Mouse (Mus musculus): ENCODE results near the gene Cnp. TPM values are rescaled to one million over a fixed set of nuclear protein-coding genes. Genes with fewer than 3 reads are reported as not detected.
A peak's percentile ranks its signal among the peaks of the same experiment; 100 is the strongest.

The Cnp gene
- polyA plus RNA-seq, 1 experiment from 2014 or later: 20.8 TPM

- Histone ChIP-seq H3K36me3 (ENCODE audit: control insufficient read depth, insufficient read depth, low read length) (no peaks in the 10 kb centered on the region), H3K9me3 (ENCODE audit: control insufficient read depth, low read length) (no peaks in the 10 kb centered on the region), H3K4me3 (ENCODE audit: control insufficient read depth in 1 of 2, insufficient read depth in 1 of 2, low read depth in 1 of 2, low read length in 2 of 2) (peak overlapping the region; percentile 26 to 38; a peak in 3 of 4 replicates), H3K27me3 (ENCODE audit: control insufficient read depth, insufficient read depth, low read length) (no peaks in the 10 kb centered on the region), H3K9ac (ENCODE audit: low read length) (peak overlapping the region; percentile 35), H3K27ac (replicated peaks in 1 of 2; ENCODE audit: control insufficient read depth in 1 of 2, insufficient read depth in 1 of 2, low read depth in 2 of 2, low read length in 2 of 2) (no peak overlapping the region), H3K4me1 (ENCODE audit: control insufficient read depth in 2 of 2, insufficient read depth in 2 of 2, low read length in 2 of 2) (peaks cover 0 to 3% of the 10 kb centered on the region in 2 experiments; a peak in 1 of 4 replicates), H3K4me2 (ENCODE audit: low read length) (peak overlapping the region; percentile 56)
- ATAC-seq (ENCODE audit: insufficient number of reproducible peaks, insufficient read depth, low FRiP score, low read depth): 0 out of 2 replicates have a peak, but pooled peaks have one; percentile 57
- 17% methylated on average over 11 of the region's 11 CpGs for WGBS
These were observed 19.1 kb upstream of the Cnp start for GRCm38 (mm10) chr11:100555583-100555982.

DNA sequence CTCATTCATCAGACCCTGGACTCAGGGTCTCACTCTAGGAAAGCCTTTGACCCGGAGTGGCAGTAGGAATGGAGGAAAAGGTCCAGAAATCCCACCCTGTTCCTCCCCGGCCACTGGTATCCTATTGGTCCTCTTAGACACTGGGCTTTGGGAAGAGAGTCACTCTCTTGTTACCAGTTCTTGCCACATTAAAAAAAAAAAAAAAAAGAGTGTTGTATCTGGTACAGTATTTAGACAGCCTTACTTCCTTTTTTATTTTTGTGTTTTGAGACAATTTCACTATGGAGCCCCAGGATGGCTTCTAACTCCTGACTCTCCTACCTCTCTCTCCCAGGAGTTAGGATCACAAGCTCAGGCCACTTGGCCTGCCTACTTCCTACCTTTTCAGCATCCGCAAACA, 17.1 kb upstream of the Cnp start:
- no peaks in the 10 kb centered on the region for H3K27me3 ChIP-seq (ENCODE audit: control insufficient read depth, insufficient read depth, low read length)
- H3K27ac ChIP-seq (replicated peaks in 1 of 2; ENCODE audit: control insufficient read depth in 1 of 2, insufficient read depth in 1 of 2, low read depth in 2 of 2, low read length in 2 of 2): no peak overlapping the region
- H3K36me3 ChIP-seq (ENCODE audit: control insufficient read depth, insufficient read depth, low read length): no peaks in the 10 kb centered on the region
- no peak overlapping the region for H3K4me2 ChIP-seq (ENCODE audit: low read length)
- H3K4me1 ChIP-seq (ENCODE audit: control insufficient read depth in 2 of 2, insufficient read depth in 2 of 2, low read length in 2 of 2): peaks cover 0 to 3% of the 10 kb centered on the region in 2 experiments; a peak in 1 of 4 replicates
- H3K9me3 ChIP-seq (ENCODE audit: control insufficient read depth, low read length): no peaks in the 10 kb centered on the region
- no peak overlapping the region for H3K4me3 ChIP-seq (ENCODE audit: control insufficient read depth in 1 of 2, insufficient read depth in 1 of 2, low read depth in 1 of 2, low read length in 2 of 2)
- whole genome bisulfite sequencing: 79% methylated on average over 3 of the region's 3 CpGs
- no peak overlapping the region for H3K9ac ChIP-seq (ENCODE audit: low read length)
- ATAC-seq (ENCODE audit: insufficient number of reproducible peaks, insufficient read depth, low FRiP score, low read depth): no peak

DNA sequence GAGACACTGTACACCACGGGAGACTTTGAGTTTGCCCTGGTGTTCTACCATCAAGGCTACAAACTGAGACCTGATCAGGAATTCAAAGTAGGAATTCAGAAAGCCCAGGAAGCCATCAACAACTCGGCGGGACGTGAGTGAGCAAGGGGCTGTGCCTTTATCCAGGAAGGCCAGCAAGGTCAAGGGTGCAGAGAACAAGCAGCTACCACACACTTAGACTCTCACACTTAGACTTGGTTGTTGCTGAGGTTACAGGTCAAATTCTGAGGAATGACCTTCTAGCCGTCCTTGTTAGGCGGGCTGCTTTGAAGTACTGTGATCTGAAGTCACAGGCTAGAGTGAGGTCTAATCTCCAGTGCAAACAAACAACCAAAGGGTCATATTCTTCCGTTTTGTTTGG, 15.2 kb upstream of the Cnp start:
- no peak for ATAC-seq (ENCODE audit: insufficient number of reproducible peaks, insufficient read depth, low FRiP score, low read depth)
- H3K9ac ChIP-seq (ENCODE audit: low read length): no peak overlapping the region
- no peak overlapping the region for H3K27ac ChIP-seq (replicated peaks in 1 of 2; ENCODE audit: control insufficient read depth in 1 of 2, insufficient read depth in 1 of 2, low read depth in 2 of 2, low read length in 2 of 2)
- no peak overlapping the region for H3K4me2 ChIP-seq (ENCODE audit: low read length)
- H3K4me3 ChIP-seq (ENCODE audit: control insufficient read depth in 1 of 2, insufficient read depth in 1 of 2, low read depth in 1 of 2, low read length in 2 of 2): no peak overlapping the region
- H3K9me3 ChIP-seq (ENCODE audit: control insufficient read depth, low read length): no peaks in the 10 kb centered on the region
- H3K36me3 ChIP-seq (ENCODE audit: control insufficient read depth, insufficient read depth, low read length): no peaks in the 10 kb centered on the region
- H3K4me1 ChIP-seq (ENCODE audit: control insufficient read depth in 2 of 2, insufficient read depth in 2 of 2, low read length in 2 of 2): peaks cover 0 to 3% of the 10 kb centered on the region in 2 experiments; a peak in 1 of 4 replicates
- H3K27me3 ChIP-seq (ENCODE audit: control insufficient read depth, insufficient read depth, low read length): no peaks in the 10 kb centered on the region
- 32% methylated on average over 7 of the region's 7 CpGs for WGBS

- Histone ChIP-seq H3K36me3 (ENCODE audit: control insufficient read depth, insufficient read depth, low read length) (no peaks in the 10 kb centered on the region), H3K27me3 (ENCODE audit: control insufficient read depth, insufficient read depth, low read length) (no peaks in the 10 kb centered on the region), H3K9ac (ENCODE audit: low read length) (no peak overlapping the region), H3K9me3 (ENCODE audit: control insufficient read depth, low read length) (no peaks in the 10 kb centered on the region), H3K4me1 (ENCODE audit: control insufficient read depth in 2 of 2, insufficient read depth in 2 of 2, low read length in 2 of 2) (no peaks in the 10 kb centered on the region), H3K4me3 (ENCODE audit: control insufficient read depth in 1 of 2, insufficient read depth in 1 of 2, low read depth in 1 of 2, low read length in 2 of 2) (no peak overlapping the region), H3K4me2 (ENCODE audit: low read length) (no peak overlapping the region), H3K27ac (replicated peaks in 1 of 2; ENCODE audit: control insufficient read depth in 1 of 2, insufficient read depth in 1 of 2, low read depth in 2 of 2, low read length in 2 of 2) (no peak overlapping the region)
- WGBS: 72% methylated on average over 5 of the region's 5 CpGs
- no peak for ATAC-seq (ENCODE audit: insufficient number of reproducible peaks, insufficient read depth, low FRiP score, low read depth)
These were observed 13.0 kb upstream of the Cnp start for GRCm38 (mm10) chr11:100561748-100562147.

DNA sequence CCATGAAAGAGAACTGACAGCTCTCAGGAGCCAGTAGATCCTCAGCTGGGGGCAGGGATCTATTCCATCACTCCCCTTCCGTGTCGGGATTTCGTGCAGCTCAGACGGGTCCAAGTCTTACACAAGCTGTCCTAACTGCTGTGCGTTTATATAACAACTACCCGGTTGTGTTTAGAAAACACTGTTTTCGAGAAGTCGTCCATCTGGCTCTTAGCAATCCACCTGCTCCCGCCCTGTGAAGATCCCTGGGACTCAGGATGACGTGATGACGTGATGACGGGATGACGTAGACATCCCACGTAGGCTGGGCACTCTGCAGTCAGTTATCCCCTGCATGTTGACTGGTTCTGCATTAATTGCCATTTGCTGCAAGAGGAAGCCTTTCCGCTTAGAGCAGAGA, 10.4 kb upstream of the Cnp start:
- 62% methylated on average over 15 of the region's 15 CpGs for WGBS
- no peak for ATAC-seq (ENCODE audit: insufficient number of reproducible peaks, insufficient read depth, low FRiP score, low read depth)
- H3K36me3 ChIP-seq (ENCODE audit: control insufficient read depth, insufficient read depth, low read length): no peaks in the 10 kb centered on the region
- H3K9ac ChIP-seq (ENCODE audit: low read length): no peak overlapping the region
- no peak overlapping the region for H3K4me2 ChIP-seq (ENCODE audit: low read length)
- no peak overlapping the region for H3K4me3 ChIP-seq (ENCODE audit: control insufficient read depth in 1 of 2, insufficient read depth in 1 of 2, low read depth in 1 of 2, low read length in 2 of 2)
- H3K9me3 ChIP-seq (ENCODE audit: control insufficient read depth, low read length): no peaks in the 10 kb centered on the region
- H3K27me3 ChIP-seq (ENCODE audit: control insufficient read depth, insufficient read depth, low read length): no peaks in the 10 kb centered on the region
- no peak overlapping the region for H3K27ac ChIP-seq (replicated peaks in 1 of 2; ENCODE audit: control insufficient read depth in 1 of 2, insufficient read depth in 1 of 2, low read depth in 2 of 2, low read length in 2 of 2)
- H3K4me1 ChIP-seq (ENCODE audit: control insufficient read depth in 2 of 2, insufficient read depth in 2 of 2, low read length in 2 of 2): no peaks in the 10 kb centered on the region

DNA sequence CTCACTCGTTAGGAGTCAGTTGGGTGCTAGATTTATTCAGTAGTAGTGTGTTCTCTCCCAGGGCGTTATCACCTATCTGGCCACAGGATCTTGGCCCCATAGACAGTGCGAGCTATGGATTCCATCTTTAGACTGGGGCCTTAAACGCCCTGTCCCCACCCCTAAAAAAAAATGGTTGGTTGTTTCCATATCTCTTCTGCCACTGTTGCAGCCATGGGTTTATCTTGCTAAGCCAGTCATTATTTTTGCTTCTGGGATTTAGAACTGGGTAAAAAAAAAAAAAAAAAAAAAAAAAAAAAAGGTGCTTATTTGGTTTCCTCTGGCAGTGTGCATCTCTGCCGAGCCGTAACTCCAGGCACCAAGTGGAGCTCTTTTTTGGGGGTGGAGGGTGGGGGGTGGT, 10.0 kb upstream of the Cnp start:
- Histone ChIP-seq H3K4me3 (ENCODE audit: control insufficient read depth in 1 of 2, insufficient read depth in 1 of 2, low read depth in 1 of 2, low read length in 2 of 2) (no peak overlapping the region), H3K4me2 (ENCODE audit: low read length) (no peak overlapping the region), H3K27me3 (ENCODE audit: control insufficient read depth, insufficient read depth, low read length) (no peaks in the 10 kb centered on the region), H3K4me1 (ENCODE audit: control insufficient read depth in 2 of 2, insufficient read depth in 2 of 2, low read length in 2 of 2) (no peaks in the 10 kb centered on the region), H3K9me3 (ENCODE audit: control insufficient read depth, low read length) (no peaks in the 10 kb centered on the region), H3K27ac (replicated peaks in 1 of 2; ENCODE audit: control insufficient read depth in 1 of 2, insufficient read depth in 1 of 2, low read depth in 2 of 2, low read length in 2 of 2) (no peak overlapping the region), H3K36me3 (ENCODE audit: control insufficient read depth, insufficient read depth, low read length) (no peaks in the 10 kb centered on the region), H3K9ac (ENCODE audit: low read length) (no peak overlapping the region)
- 83% methylated on average over 6 of the region's 6 CpGs for WGBS
- no peak for ATAC-seq (ENCODE audit: insufficient number of reproducible peaks, insufficient read depth, low FRiP score, low read depth)

DNA sequence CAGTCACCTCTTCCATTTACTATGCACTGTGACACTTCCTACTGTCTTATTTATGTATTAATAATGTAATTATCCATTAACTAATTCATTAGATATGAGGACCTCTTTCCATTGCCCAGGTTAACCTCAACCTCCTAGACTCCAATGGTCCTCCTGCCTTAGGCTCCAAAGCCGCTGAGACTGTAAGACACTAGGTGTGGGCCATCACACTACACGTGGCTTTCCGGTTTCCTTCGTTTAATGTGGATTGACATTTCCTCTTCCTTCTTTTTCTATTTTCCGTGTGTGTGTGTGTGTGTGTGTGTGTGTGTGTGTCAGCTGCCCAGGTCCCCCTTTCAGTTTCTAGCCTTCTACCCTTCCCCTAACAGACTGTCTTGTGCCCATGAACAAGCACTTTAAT, 7.5 kb upstream of the Cnp start:
- no peak overlapping the region for H3K4me3 ChIP-seq (ENCODE audit: control insufficient read depth in 1 of 2, insufficient read depth in 1 of 2, low read depth in 1 of 2, low read length in 2 of 2)
- no peak overlapping the region for H3K4me2 ChIP-seq (ENCODE audit: low read length)
- H3K27me3 ChIP-seq (ENCODE audit: control insufficient read depth, insufficient read depth, low read length): no peaks in the 10 kb centered on the region
- ATAC-seq (ENCODE audit: insufficient number of reproducible peaks, insufficient read depth, low FRiP score, low read depth): no peak
- H3K36me3 ChIP-seq (ENCODE audit: control insufficient read depth, insufficient read depth, low read length): no peaks in the 10 kb centered on the region
- H3K9ac ChIP-seq (ENCODE audit: low read length): no peak overlapping the region
- peaks cover 5 to 10% of the 10 kb centered on the region in 2 experiments for H3K4me1 ChIP-seq (ENCODE audit: control insufficient read depth in 2 of 2, insufficient read depth in 2 of 2, low read length in 2 of 2)
- H3K27ac ChIP-seq (replicated peaks in 1 of 2; ENCODE audit: control insufficient read depth in 1 of 2, insufficient read depth in 1 of 2, low read depth in 2 of 2, low read length in 2 of 2): no peak overlapping the region
- WGBS: 68% methylated on average over 5 of the region's 5 CpGs
- H3K9me3 ChIP-seq (ENCODE audit: control insufficient read depth, low read length): no peaks in the 10 kb centered on the region

GRCm38 (mm10) chr11:100567815-100568245, 6.9 kb upstream of the Cnp start:
- no peak overlapping the region for H3K4me3 ChIP-seq (ENCODE audit: control insufficient read depth in 1 of 2, insufficient read depth in 1 of 2, low read depth in 1 of 2, low read length in 2 of 2)
- H3K4me1 ChIP-seq (ENCODE audit: control insufficient read depth in 2 of 2, insufficient read depth in 2 of 2, low read length in 2 of 2): peaks cover 5 to 10% of the 10 kb centered on the region in 2 experiments
- H3K9ac ChIP-seq (ENCODE audit: low read length): no peak overlapping the region
- no peaks in the 10 kb centered on the region for H3K36me3 ChIP-seq (ENCODE audit: control insufficient read depth, insufficient read depth, low read length)
- 70% methylated on average over 9 of the region's 9 CpGs for WGBS
- ATAC-seq (ENCODE audit: insufficient number of reproducible peaks, insufficient read depth, low FRiP score, low read depth): no peak
- no peak overlapping the region for H3K27ac ChIP-seq (replicated peaks in 1 of 2; ENCODE audit: control insufficient read depth in 1 of 2, insufficient read depth in 1 of 2, low read depth in 2 of 2, low read length in 2 of 2)
- no peaks in the 10 kb centered on the region for H3K27me3 ChIP-seq (ENCODE audit: control insufficient read depth, insufficient read depth, low read length)
- no peaks in the 10 kb centered on the region for H3K9me3 ChIP-seq (ENCODE audit: control insufficient read depth, low read length)
- no peak overlapping the region for H3K4me2 ChIP-seq (ENCODE audit: low read length)

All from heart, embryonic 14.5 days (tissue).